Mouse (Mus musculus) liver, embryonic 14.5 days (tissue): ENCODE measurements around the gene Usp15. TPM values are rescaled to one million over a fixed set of nuclear protein-coding genes. Genes with fewer than 3 reads are reported as not detected.
A peak's percentile ranks its signal among the peaks of the same experiment; 100 is the strongest.

Source experiments
- ATAC-seq: fragments of 200-750 bp; cut with Nextera tagmentation; 2 replicates; pipeline ENCODE4 v1.8.0; 2017; ENCODE audit warnings: moderate number of reproducible peaks, mild to moderate bottlenecking, moderate library complexity; ENCODE audit not compliant: insufficient read depth
- DNase-seq, 3 experiments: peaks; one replicate each; pipeline ENCODE4 v3.0.0-alpha.2; 2012 to 2013; ENCODE audit warnings: low read depth in 3 of 3, low spot score in 3 of 3
- H3K27ac ChIP-seq: fragments of 300-500 bp; sonication (generic); 2 replicates; pipeline ENCODE4 v1.5.1; 2014; ENCODE audit warnings: moderate library complexity, mild to moderate bottlenecking, control low read depth, inconsistent platforms
- H3K27me3 ChIP-seq: fragments of 300-500 bp; sonication (generic); 2 replicates; pipeline ENCODE4 v1.6.1; 2014; ENCODE audit warnings: mild to moderate bottlenecking, low read length, moderate library complexity; ENCODE audit not compliant: control insufficient read depth, insufficient read depth
- H3K36me3 ChIP-seq: fragments of 300-500 bp; sonication (generic); replicated peaks from 2 replicates; pipeline ENCODE4 v1.6.1; 2014; ENCODE audit warnings: low read depth; ENCODE audit not compliant: control insufficient read depth, insufficient read depth
- H3K4me1 ChIP-seq, 2 experiments: fragments of 200-500 bp in 1 of 2; fragments of 300-500 bp in 1 of 2; sonication (generic) in 1 of 2; replicated peaks; 2 replicates each; pipeline ENCODE4 v1.6.1; 2012 to 2014; ENCODE audit warnings: antibody characterized with exemption in 1 of 2, inconsistent platforms in 1 of 2, low read length in 1 of 2; ENCODE audit not compliant: control insufficient read depth in 2 of 2, insufficient read depth in 2 of 2
- H3K4me2 ChIP-seq: fragments of 300-500 bp; sonication (generic); 2 replicates; pipeline ENCODE4 v1.6.1; 2014; ENCODE audit warnings: low read depth, mild to moderate bottlenecking, control low read depth, moderate library complexity
- H3K4me3 ChIP-seq, 2 experiments: fragments of 200-500 bp in 1 of 2; fragments of 300-500 bp in 1 of 2; sonication (generic) in 1 of 2; 2 replicates each; pipeline ENCODE4 v1.5.1; 2012 to 2014; ENCODE audit warnings: low read depth in 2 of 2, low read length in 2 of 2, mild to moderate bottlenecking in 2 of 2, control low read depth in 1 of 2, inconsistent platforms in 1 of 2, moderate library complexity in 1 of 2; ENCODE audit not compliant: insufficient read depth in 1 of 2
- H3K9ac ChIP-seq: fragments of 300-500 bp; sonication (generic); replicated peaks from 2 replicates; pipeline ENCODE4 v1.6.1; 2014; ENCODE audit warnings: mild to moderate bottlenecking, control low read depth, moderate library complexity
- H3K9me3 ChIP-seq: fragments of 300-500 bp; sonication (generic); 2 replicates; pipeline ENCODE4 v1.6.1; 2016; ENCODE audit warnings: low read length, mixed read lengths; ENCODE audit not compliant: control insufficient read depth
- CTCF ChIP-seq: IDR thresholded peaks from 2 replicates; pipeline ENCODE4 v1.5.1; 2016; ENCODE audit warnings: antibody characterized with exemption, low read depth, control low read depth
- EP300 ChIP-seq: IDR thresholded peaks from 2 replicates; pipeline ENCODE4 v1.6.1; 2016; ENCODE audit warnings: antibody characterized with exemption, low read depth
- WGBS: fragments of 180-500 bp; shearing (Covaris S2); extraction: QIAGEN DNeasy Blood & Tissue Kit; methylation state at CpG from one replicate; pipeline ENCODE4 v1.1.7; 2014; ENCODE audit not compliant: insufficient replicate concordance; 5-methylcytosine and 5-hydroxymethylcytosine counted together
- polyA plus RNA-seq, 2 experiments: library from polyadenylated mRNA; depleted of rRNA in 1 of 2; stranded (reverse) in 1 of 2; unstranded in 1 of 2; fragments of >200 nt; fragmentation: Nextera tagmentation in 1 of 2; extraction: Ambion mirVana in 1 of 2; gene quantifications; 2 replicates each; pipeline versions ENCODE4 v1.2.1 to v1.2.3; 2012 to 2014

The Usp15 gene
- polyA plus RNA-seq, 2 experiments: 44.2 to 94.2 TPM

GRCm38 (mm10) chr10:123101303-123101702 is 95.5 kb downstream of the Usp15 start:
- Histone ChIP-seq H3K27ac (no peak overlapping the region), H3K36me3 (no peaks in the 10 kb centered on the region), H3K4me3 (no peak overlapping the region), H3K4me2 (no peak overlapping the region), H3K27me3 (no peaks in the 10 kb centered on the region), H3K4me1 (no peaks in the 10 kb centered on the region), H3K9ac (no peak overlapping the region), H3K9me3 (no peaks in the 10 kb centered on the region)
- TF ChIP-seq CTCF (no peak), EP300 (no peak)
- DNase-seq (no peak), ATAC-seq (no peak)
- 11% methylated on average over 1 of the region's 1 CpGs for WGBS

GRCm38 (mm10) chr10:123100584-123100983 is 96.2 kb downstream of the Usp15 start:
- TF ChIP-seq CTCF: no peak
- no peak for TF ChIP-seq EP300
- no peak overlapping the region for H3K27ac ChIP-seq
- ATAC-seq (no peak), DNase-seq (no peak)
- H3K4me2 ChIP-seq: no peak overlapping the region
- no peaks in the 10 kb centered on the region for H3K36me3 ChIP-seq
- H3K4me1 ChIP-seq: no peaks in the 10 kb centered on the region
- no peaks in the 10 kb centered on the region for H3K27me3 ChIP-seq
- WGBS: 51% methylated on average over 2 of the region's 2 CpGs
- H3K4me3 ChIP-seq: no peak overlapping the region
- no peaks in the 10 kb centered on the region for H3K9me3 ChIP-seq
- H3K9ac ChIP-seq: no peak overlapping the region

- no peak overlapping the region for H3K27ac ChIP-seq
- H3K36me3 ChIP-seq: no peaks in the 10 kb centered on the region
- H3K4me2 ChIP-seq: no peak overlapping the region
- no peak overlapping the region for H3K9ac ChIP-seq
- H3K27me3 ChIP-seq: no peaks in the 10 kb centered on the region
- H3K9me3 ChIP-seq: no peaks in the 10 kb centered on the region
- ATAC-seq (no peak), DNase-seq (no peak)
- no peak for TF ChIP-seq EP300
- TF ChIP-seq CTCF: no peak
- no peak overlapping the region for H3K4me3 ChIP-seq
- WGBS: 75% methylated on average over 7 of the region's 7 CpGs
- H3K4me1 ChIP-seq: no peaks in the 10 kb centered on the region
Observed at GRCm38 (mm10) chr10:123094504-123094903, 102.3 kb downstream of the Usp15 start.

- no peak overlapping the region for H3K4me2 ChIP-seq
- ATAC-seq: no peak
- 23% methylated on average over 3 of the region's 3 CpGs for WGBS
- H3K27me3 ChIP-seq: no peaks in the 10 kb centered on the region
- no peak overlapping the region for H3K4me3 ChIP-seq
- no peaks in the 10 kb centered on the region for H3K4me1 ChIP-seq
- no peaks in the 10 kb centered on the region for H3K36me3 ChIP-seq
- H3K9me3 ChIP-seq: no peaks in the 10 kb centered on the region
- no peak overlapping the region for H3K27ac ChIP-seq
- TF ChIP-seq CTCF: no peak
- no peak for TF ChIP-seq EP300
- DNase-seq: no peak
- no peak overlapping the region for H3K9ac ChIP-seq
Observed at GRCm38 (mm10) chr10:123092577-123092976, 104.2 kb downstream of the Usp15 start.

GRCm38 (mm10) chr10:123091737-123092136 is 105.1 kb downstream of the Usp15 start:
- H3K9me3 ChIP-seq: no peaks in the 10 kb centered on the region
- no peaks in the 10 kb centered on the region for H3K36me3 ChIP-seq
- no peak overlapping the region for H3K4me3 ChIP-seq
- DNase-seq (peak in 1 of 3 experiments; percentile 30), ATAC-seq (no peak)
- no peak for TF ChIP-seq EP300
- peak; percentile 73 for TF ChIP-seq CTCF
- H3K9ac ChIP-seq: no peak overlapping the region
- H3K27me3 ChIP-seq: no peaks in the 10 kb centered on the region
- 27% methylated on average over 5 of the region's 5 CpGs for WGBS
- no peaks in the 10 kb centered on the region for H3K4me1 ChIP-seq
- H3K4me2 ChIP-seq: no peak overlapping the region
- no peak overlapping the region for H3K27ac ChIP-seq
